Mouse (Mus musculus) forebrain, embryonic 15.5 days (tissue): ENCODE results near the gene Zfp800. TPM values are rescaled to one million over a fixed set of nuclear protein-coding genes. Genes with fewer than 3 reads are reported as not detected.

ENCODE experiments used
- ATAC-seq: fragments of 200-750 bp; cut with Nextera tagmentation; replicated peaks from 2 replicates; pipeline ENCODE4 v1.8.0; 2017; ENCODE audit warnings: mild to moderate bottlenecking, moderate TSS enrichment, moderate library complexity
- H3K27ac ChIP-seq: fragments of 300-500 bp; sonication (generic); replicated peaks from 2 replicates; pipeline ENCODE4 v1.5.1; 2015; ENCODE audit warnings: mild to moderate bottlenecking, inconsistent platforms
- H3K27me3 ChIP-seq: fragments of 300-500 bp; sonication (generic); 2 replicates; pipeline ENCODE4 v1.6.1; 2015; ENCODE audit warnings: inconsistent platforms
- H3K36me3 ChIP-seq: fragments of 300-500 bp; sonication (generic); 2 replicates; pipeline ENCODE4 v1.6.1; 2015; ENCODE audit warnings: mild to moderate bottlenecking, inconsistent platforms
- H3K4me1 ChIP-seq: fragments of 300-500 bp; sonication (generic); 2 replicates; pipeline ENCODE4 v1.6.1; 2015; ENCODE audit warnings: inconsistent platforms
- H3K4me2 ChIP-seq: fragments of 300-500 bp; sonication (generic); replicated peaks from 2 replicates; pipeline ENCODE4 v1.6.1; 2015; ENCODE audit warnings: mild to moderate bottlenecking, inconsistent platforms
- H3K4me3 ChIP-seq: fragments of 300-500 bp; sonication (generic); 2 replicates; pipeline ENCODE4 v1.5.1; 2015; ENCODE audit warnings: mild to moderate bottlenecking, inconsistent platforms
- H3K9ac ChIP-seq: fragments of 300-500 bp; sonication (generic); replicated peaks from 2 replicates; pipeline ENCODE4 v1.6.1; 2015; ENCODE audit warnings: mild to moderate bottlenecking, inconsistent platforms
- H3K9me3 ChIP-seq: fragments of 300-500 bp; sonication (generic); 2 replicates; pipeline ENCODE4 v1.6.1; 2016; ENCODE audit warnings: inconsistent platforms
- WGBS: fragments of 180-500 bp; shearing (Covaris S2); methylation state at CpG from one replicate; pipeline ENCODE4 v1.1.7; 2015; ENCODE audit warnings: mixed read lengths; 5-methylcytosine and 5-hydroxymethylcytosine counted together
- polyA plus RNA-seq: library from polyadenylated mRNA; unstranded; fragments of >200 nt; fragmentation: Nextera tagmentation; extraction: Ambion mirVana; gene quantifications from 2 replicates; pipeline ENCODE4 v1.2.1, GENCODE M21; 2015

The Zfp800 gene
- polyA plus RNA-seq, 1 experiment from 2014 or later, result 20.8 TPM

DNA sequence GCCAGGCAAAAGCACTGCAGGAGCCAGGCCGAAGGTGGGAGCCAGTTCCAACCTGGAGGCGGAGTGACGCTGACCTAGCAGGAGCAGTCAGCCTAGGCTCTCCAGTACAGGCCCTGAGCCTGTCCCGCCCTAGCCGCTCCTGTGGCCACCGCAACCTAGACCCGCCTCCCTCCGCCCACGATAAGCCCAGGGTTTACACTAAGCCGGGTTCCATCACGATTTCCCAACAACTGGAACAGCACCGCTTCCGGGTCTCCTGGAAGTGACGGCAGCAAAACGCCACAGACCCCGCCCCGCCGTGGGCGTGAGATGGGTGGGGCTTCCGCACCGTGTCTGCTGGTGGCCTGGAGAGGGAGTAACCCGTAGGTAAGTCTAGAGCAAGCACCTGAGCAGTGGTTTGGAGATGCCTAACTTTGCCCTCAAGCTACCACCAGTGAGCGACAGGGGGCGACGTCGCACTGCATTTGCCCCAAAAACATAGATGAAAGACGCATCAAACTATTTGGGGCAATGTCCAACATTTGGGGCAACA, 23.7 kb upstream of the Zfp800 start:
- no peaks in the 10 kb centered on the region for H3K9me3 ChIP-seq
- peaks cover 38% of the 10 kb centered on the region for H3K36me3 ChIP-seq
- peaks cover 43% of the 10 kb centered on the region for H3K4me1 ChIP-seq
- peak overlapping the region; percentile 69 for H3K4me3 ChIP-seq
- H3K27me3 ChIP-seq, result no peaks in the 10 kb centered on the region
- ATAC-seq, result peak; percentile 81
- H3K27ac ChIP-seq, result peak overlapping the region; percentile 35; the same call in 1 of the 2 replicates
- WGBS, result under 1% methylated on average over 27 of the region's 27 CpGs
- H3K4me2 ChIP-seq, result peak overlapping the region; percentile 92
- H3K9ac ChIP-seq, result peak overlapping the region; percentile 63

DNA sequence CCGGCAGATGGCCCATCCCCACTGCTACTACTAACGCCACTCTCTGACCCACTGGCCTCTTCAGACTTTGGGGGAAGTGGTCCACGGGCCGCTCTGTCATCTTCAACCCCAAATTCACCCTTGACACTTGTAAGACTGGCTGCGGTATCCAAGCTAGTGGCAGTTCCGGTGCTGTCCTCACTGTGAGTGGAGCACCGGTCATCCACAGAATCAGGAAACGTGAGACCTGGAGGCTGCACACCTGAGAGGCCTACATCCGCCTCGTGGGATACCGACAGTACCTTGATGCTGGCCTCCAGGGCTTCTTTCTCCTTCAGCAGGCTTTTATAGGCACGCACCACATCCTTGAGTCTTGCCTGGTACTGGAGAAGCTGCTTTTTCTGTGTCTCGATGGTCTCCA, 23.1 kb upstream of the Zfp800 start:
- no peaks in the 10 kb centered on the region for H3K9me3 ChIP-seq
- no peak for ATAC-seq
- peaks cover 39% of the 10 kb centered on the region for H3K36me3 ChIP-seq
- H3K9ac ChIP-seq, result peak overlapping the region; percentile 63
- WGBS, result 24% methylated on average over 13 of the region's 13 CpGs
- H3K4me3 ChIP-seq, result peak overlapping the region; percentile 69
- peak overlapping the region; percentile 92 for H3K4me2 ChIP-seq
- H3K27ac ChIP-seq, result no peak overlapping the region
- H3K27me3 ChIP-seq, result no peaks in the 10 kb centered on the region
- H3K4me1 ChIP-seq, result peaks cover 43% of the 10 kb centered on the region

DNA sequence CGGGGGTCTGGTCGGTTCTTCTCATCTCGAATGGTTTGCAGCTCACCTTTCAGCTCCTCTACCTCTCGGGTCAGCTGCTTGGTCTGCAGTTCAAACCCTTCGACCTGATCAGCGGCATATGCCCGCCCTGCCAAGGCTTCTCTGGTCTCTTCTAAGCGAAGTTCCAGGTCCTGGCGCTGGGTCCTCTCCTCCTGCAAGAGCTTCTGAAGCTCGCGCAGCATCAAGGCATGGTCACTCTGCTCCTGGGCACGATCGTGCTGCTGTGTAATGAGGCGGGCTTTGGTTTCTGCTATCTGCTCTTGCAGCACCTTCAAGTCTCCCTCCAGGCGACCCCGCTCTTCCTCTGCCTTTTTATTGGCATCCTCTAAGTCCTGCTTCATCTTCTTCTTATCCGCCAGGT, 22.6 kb upstream of the Zfp800 start:
- ATAC-seq, result no peak
- Histone ChIP-seq H3K4me2 (peak overlapping the region; percentile 92), H3K36me3 (peaks cover 41% of the 10 kb centered on the region), H3K27ac (no peak overlapping the region), H3K9me3 (no peaks in the 10 kb centered on the region), H3K9ac (peak overlapping the region; percentile 63; the same call in 1 of the 2 replicates), H3K4me3 (peak overlapping the region; percentile 69), H3K4me1 (peaks cover 43% of the 10 kb centered on the region), H3K27me3 (no peaks in the 10 kb centered on the region)
- WGBS, result 81% methylated on average over 17 of the region's 17 CpGs

DNA sequence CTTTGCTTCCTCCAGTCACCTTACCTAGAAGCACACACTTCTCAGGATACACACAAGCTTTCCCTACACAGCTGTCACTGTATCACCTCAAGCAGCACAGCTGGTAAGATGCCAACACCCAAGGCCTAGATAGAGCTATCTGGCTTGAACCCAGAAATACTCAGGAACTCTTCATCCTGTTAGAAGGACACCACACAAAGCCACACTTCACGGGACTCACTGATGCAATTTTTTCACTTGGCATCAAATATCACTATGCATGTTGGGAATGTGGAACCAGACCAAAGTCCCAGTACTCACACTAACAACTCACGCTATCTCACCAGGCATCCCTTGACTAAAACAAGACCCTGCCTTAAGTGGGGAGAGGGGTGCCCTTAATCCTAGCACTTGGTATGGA, 21.9 kb upstream of the Zfp800 start:
- Histone ChIP-seq H3K27ac (no peak overlapping the region), H3K4me3 (no peak overlapping the region), H3K9me3 (no peaks in the 10 kb centered on the region), H3K9ac (no peak overlapping the region), H3K4me2 (peak overlapping the region; percentile 92), H3K27me3 (no peaks in the 10 kb centered on the region), H3K36me3 (peaks cover 47% of the 10 kb centered on the region), H3K4me1 (peaks cover 37% of the 10 kb centered on the region)
- 72% methylated on average over 2 of the region's 2 CpGs for WGBS
- ATAC-seq, result no peak

DNA sequence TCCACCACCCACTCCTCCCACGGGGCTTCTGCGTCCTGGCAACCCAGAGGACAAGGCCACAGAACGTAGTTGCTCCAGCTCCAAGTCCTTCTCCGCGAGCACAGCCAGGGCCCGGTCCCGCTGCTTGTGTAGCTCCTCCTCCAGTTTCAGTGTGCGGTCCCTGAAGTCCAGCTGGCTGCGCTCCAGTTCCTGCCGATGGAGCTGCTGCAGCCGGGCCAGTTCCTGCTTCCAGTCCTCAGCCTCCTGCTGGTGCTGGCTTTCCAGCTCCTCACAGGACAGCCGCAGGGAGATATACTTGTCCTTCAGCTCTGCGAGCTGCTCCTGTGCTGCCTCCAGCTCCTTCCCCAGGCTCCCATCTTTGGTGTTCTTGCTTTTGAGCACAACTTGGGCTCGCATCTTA, 20.6 kb upstream of the Zfp800 start:
- H3K9ac ChIP-seq, result no peak overlapping the region
- H3K9me3 ChIP-seq, result no peaks in the 10 kb centered on the region
- peaks cover 55% of the 10 kb centered on the region for H3K36me3 ChIP-seq
- no peak overlapping the region for H3K27ac ChIP-seq
- peaks cover 30% of the 10 kb centered on the region for H3K4me1 ChIP-seq
- no peak overlapping the region for H3K4me2 ChIP-seq
- no peak for ATAC-seq
- no peaks in the 10 kb centered on the region for H3K27me3 ChIP-seq
- 84% methylated on average over 14 of the region's 14 CpGs for WGBS
- no peak overlapping the region for H3K4me3 ChIP-seq

DNA sequence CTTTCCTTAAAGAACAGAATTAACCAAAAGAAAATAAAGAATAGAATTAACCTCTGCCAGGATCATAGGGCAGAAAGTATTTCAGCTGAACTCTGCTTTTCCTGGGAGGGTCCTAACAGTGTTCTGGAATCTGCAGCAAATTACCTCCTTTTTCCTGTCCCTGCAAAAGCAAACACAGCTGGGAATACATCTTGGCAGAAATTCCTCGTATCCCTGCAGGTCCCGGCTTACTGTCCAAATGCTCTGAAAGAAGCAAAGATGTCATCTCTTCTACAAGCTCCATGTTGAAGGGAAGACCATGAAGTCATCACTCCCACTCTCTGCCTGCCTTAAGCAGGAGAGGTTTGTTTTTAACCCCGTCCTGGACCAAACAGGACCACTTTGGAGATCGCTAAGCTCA, 19.2 kb upstream of the Zfp800 start:
- Histone ChIP-seq H3K4me2 (no peak overlapping the region), H3K9ac (no peak overlapping the region), H3K9me3 (no peaks in the 10 kb centered on the region), H3K4me3 (no peak overlapping the region), H3K36me3 (peaks cover 57% of the 10 kb centered on the region), H3K27me3 (no peaks in the 10 kb centered on the region), H3K27ac (no peak overlapping the region), H3K4me1 (peaks cover 26% of the 10 kb centered on the region)
- WGBS, result 77% methylated on average over 4 of the region's 4 CpGs
- no peak for ATAC-seq

DNA sequence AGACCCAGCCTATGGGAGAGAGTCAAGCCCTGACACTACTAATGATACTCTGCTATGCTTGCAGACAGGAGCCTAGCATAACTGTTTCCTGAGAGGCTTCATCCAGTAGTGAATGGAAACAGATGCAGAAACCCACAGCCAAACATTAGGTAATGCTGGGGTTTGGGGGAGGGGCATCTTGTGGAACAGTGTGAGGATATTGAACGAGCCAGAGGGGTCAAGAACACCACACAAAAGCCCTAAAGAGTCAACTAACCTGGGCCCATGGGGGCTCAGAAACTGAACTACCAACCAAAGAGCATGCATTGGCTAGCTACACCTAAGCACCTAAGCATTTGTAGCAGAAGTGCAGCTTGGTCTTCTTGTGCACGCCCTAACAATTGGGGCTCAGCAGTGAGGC, 13.4 kb upstream of the Zfp800 start:
- Histone ChIP-seq H3K27me3 (no peaks in the 10 kb centered on the region), H3K36me3 (peaks cover 25% of the 10 kb centered on the region), H3K9ac (no peak overlapping the region), H3K9me3 (no peaks in the 10 kb centered on the region), H3K27ac (no peak overlapping the region), H3K4me3 (no peak overlapping the region), H3K4me1 (no peaks in the 10 kb centered on the region), H3K4me2 (no peak overlapping the region)
- WGBS, result 78% methylated on average over 2 of the region's 2 CpGs
- no peak for ATAC-seq

DNA sequence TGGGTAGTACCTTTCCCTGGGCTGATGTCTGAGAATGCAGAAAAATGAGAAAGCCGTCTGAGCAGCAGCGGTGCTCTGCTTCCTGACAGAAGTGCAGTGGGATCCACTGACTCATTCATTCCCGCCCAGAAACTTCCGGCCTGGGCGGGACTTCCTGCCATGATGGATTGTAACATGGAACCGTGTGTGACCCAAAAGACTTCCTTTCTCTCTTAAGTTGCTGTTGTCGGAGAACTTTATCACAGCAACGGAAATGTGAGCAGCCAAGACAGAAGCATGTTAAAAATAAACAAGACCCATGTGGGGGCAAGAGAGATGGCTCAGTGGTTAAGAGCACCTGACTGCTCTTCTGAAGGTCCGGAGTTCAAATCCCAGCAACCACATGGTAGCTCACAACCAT, 12.2 kb upstream of the Zfp800 start:
- no peak overlapping the region for H3K9ac ChIP-seq
- 92% methylated on average over 9 of the region's 9 CpGs for WGBS
- no peaks in the 10 kb centered on the region for H3K27me3 ChIP-seq
- no peak overlapping the region for H3K4me2 ChIP-seq
- no peak overlapping the region for H3K27ac ChIP-seq
- ATAC-seq, result no peak
- no peaks in the 10 kb centered on the region for H3K4me1 ChIP-seq
- H3K36me3 ChIP-seq, result peaks cover 14% of the 10 kb centered on the region; the same call in 1 of the 2 replicates
- H3K9me3 ChIP-seq, result no peaks in the 10 kb centered on the region
- no peak overlapping the region for H3K4me3 ChIP-seq

DNA sequence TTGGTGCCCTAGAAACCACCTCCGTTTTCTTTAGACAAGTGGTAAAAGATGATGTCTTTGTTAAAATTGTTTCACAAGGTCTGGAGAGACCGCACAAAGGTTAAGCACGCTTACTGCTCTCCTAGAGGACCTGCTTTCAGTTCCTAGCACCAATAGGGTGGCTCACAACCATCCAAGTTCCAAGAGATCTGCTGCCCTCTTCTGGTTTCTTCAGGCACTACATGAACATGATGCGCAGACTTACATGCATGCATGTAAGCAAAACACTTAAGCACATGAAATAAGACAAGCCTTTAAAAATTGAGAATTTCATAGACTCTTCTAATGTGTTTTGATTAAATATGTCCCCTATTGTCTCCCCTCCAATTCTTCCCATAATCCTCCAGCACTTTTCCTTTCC, 2.0 kb upstream of the Zfp800 start:
- Histone ChIP-seq H3K9ac (no peak overlapping the region), H3K36me3 (no peaks in the 10 kb centered on the region), H3K27ac (no peak overlapping the region), H3K9me3 (0 out of 2 replicates have a peak, but pooled peaks cover 3% of the 10 kb centered on the region), H3K4me3 (no peak overlapping the region), H3K27me3 (no peaks in the 10 kb centered on the region), H3K4me2 (no peak overlapping the region), H3K4me1 (peaks cover 16% of the 10 kb centered on the region)
- 93% methylated on average over 4 of the region's 4 CpGs for WGBS
- ATAC-seq, result no peak

DNA sequence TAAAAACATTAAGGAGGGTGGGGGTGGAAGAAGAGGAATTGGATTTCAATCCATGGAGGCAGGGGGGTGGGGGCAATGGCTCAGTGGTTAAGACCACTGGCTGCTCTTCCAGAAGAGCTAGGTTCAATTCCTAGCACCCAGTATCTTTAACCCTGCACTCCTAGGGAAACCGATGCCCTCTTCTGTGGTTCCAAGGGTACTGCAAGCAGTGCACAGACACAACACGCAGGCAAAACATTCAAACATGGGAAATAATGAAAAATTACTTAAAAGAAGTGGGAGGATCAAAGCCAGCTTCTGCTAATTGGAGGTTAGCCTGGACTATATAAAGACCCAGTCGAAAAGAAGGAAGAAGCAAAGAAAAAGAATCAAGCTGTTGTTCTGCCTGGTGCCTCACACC, 921 bp upstream of the Zfp800 start:
- H3K27ac ChIP-seq, result no peak overlapping the region
- 0 out of 2 replicates have a peak, but pooled peaks cover 3% of the 10 kb centered on the region for H3K9me3 ChIP-seq
- WGBS, result 87% methylated on average over 3 of the region's 3 CpGs
- H3K4me3 ChIP-seq, result no peak overlapping the region
- no peak for ATAC-seq
- H3K27me3 ChIP-seq, result no peaks in the 10 kb centered on the region
- H3K4me2 ChIP-seq, result no peak overlapping the region
- no peaks in the 10 kb centered on the region for H3K36me3 ChIP-seq
- H3K9ac ChIP-seq, result no peak overlapping the region
- peaks cover 16% of the 10 kb centered on the region for H3K4me1 ChIP-seq

DNA sequence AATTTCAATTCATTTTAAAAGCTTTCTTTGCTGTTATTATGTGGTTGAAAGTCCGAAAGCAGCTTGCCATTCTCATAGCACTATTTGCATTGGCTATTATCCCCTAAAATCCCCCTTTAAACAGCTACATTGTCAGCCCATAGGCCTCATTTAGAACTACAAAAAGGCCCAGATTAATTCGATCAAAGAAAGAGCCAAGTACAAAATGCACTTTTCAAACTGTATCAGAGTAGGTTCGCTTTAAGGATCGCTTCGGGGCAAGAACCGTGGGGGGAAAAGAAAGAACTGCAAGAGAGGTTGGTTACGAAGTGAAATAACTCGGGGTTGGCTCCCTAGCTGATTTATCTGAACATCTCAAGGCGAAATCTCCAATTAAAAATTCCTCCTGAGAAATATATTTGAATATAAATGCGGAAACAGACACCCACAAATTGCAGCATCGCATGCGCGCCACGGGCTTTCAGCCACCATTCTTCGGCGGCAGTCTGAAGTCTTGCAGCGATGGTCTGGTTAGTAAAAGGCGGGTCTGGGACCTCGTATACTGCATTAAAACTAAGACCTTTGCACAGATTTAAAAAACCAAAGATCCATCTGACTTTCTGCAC, 850 bp downstream of the Zfp800 start:
- peak overlapping the region; percentile 65 for H3K27ac ChIP-seq
- ATAC-seq, result peak; percentile 68

DNA sequence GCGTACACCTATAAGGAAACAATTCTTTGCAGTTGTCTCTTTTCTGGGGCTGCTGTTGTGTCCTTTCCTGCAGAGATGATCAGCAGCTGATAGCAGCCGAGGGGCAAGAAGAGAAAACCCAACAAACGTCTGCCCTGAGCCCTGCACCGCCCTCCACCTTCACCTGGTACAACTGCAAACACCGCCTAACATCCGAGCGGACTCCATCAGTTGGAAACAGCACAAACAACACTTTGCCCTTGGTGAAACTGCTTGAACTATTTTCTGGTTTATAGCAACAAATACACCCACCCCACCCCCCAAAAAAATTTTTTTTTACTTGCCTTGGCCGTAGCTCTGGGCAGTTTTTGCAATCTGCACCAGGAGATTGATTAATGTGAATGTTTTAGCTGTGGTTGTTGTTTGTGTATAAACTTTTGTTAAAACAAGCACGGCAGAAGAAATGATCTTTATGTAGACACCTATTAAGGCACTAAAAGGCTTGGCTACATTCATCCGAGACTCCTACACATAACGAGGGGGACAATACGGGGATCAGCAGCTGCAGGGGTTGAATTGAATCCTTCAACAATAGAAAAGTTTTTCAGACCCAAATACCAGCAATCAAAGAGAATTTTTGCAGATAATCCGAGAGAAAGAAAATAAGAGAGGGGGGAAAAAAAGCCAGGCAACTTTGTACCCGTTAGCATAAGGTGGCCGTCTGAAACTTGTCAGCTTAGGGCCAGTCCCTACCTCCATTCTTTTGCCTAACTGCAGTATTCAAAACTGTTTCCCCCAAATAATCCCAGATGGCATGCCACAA, 1.6 kb downstream of the Zfp800 start:
- peak; percentile 57 for ATAC-seq
- WGBS, result 6% methylated on average over 15 of the region's 15 CpGs
- peak overlapping the region; percentile 56 for H3K4me3 ChIP-seq

More for the DNA sequence above, 850 bp downstream of the Zfp800 start:
- H3K4me2 ChIP-seq, result peak overlapping the region; percentile 73
- H3K4me3 ChIP-seq, result peak overlapping the region; percentile 56
- peaks cover 16% of the 10 kb centered on the region for H3K4me1 ChIP-seq
- 0 out of 2 replicates have a peak, but pooled peaks cover 3% of the 10 kb centered on the region for H3K9me3 ChIP-seq
- H3K36me3 ChIP-seq, result no peaks in the 10 kb centered on the region
- H3K9ac ChIP-seq, result peak overlapping the region; percentile 62
- H3K27me3 ChIP-seq, result no peaks in the 10 kb centered on the region
- 1% methylated on average over 19 of the region's 19 CpGs for whole genome bisulfite sequencing

More for the DNA sequence above, 1.6 kb downstream of the Zfp800 start:
- H3K36me3 ChIP-seq, result no peaks in the 10 kb centered on the region
- peak overlapping the region; percentile 73 for H3K4me2 ChIP-seq
- H3K9ac ChIP-seq, result no peak overlapping the region
- peaks cover 16% of the 10 kb centered on the region for H3K4me1 ChIP-seq
- no peaks in the 10 kb centered on the region for H3K27me3 ChIP-seq
- 0 out of 2 replicates have a peak, but pooled peaks cover 3% of the 10 kb centered on the region for H3K9me3 ChIP-seq
- peak overlapping the region; percentile 65 for H3K27ac ChIP-seq
